ENCODE assay signal across 8 mouse cellular contexts in the genomic region with DNA sequence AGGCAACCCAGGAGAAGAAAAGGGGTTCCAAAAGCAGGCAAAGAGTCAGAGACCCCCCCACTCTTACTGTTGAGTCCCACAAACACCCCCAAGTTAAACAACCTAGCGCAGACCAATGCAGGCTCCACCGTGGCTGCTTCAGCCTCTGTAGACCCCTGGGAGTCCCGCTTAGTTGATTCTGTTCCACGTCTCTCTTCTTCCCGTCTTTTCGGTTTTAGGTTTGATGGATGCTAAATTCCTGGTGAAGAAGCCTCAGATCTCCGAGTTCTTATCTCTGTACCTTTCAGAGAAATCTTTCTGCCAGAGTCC. TPM values are rescaled to one million over a fixed set of nuclear protein-coding genes. Genes with fewer than 3 reads are reported as not detected.
DNase-seq lines count a peak whose midpoint lies in the region; ATAC-seq and TF ChIP-seq lines count a peak whose summit lies in the region.

No protein-coding gene starts in this region.

- TF ChIP-seq EP300 in heart, adult 2 months (IDR thresholded peaks at IDR 0.05; ENCODE audit: insufficient read depth, low read depth, low read length) = no peak

- peak; percentile 23 for ATAC-seq in CD4-positive, CD25-positive, alpha-beta regulatory T cell, adult 4 months
- peak; percentile 66; the same call in 1 of the 2 replicates for ATAC-seq in forebrain, embryonic 14.5 days
- ATAC-seq in liver, embryonic 15.5 days (ENCODE audit: insufficient read depth) = no peak

- no peaks in the 10 kb centered on the region for H3K36me3 ChIP-seq in heart, adult 2 months (ENCODE audit: control insufficient read depth, insufficient read depth, low read length)
- H3K36me3 ChIP-seq in forebrain, embryonic 14.5 days (ENCODE audit: control insufficient read depth, insufficient read depth, low read length) = no peaks in the 10 kb centered on the region
- no peaks in the 10 kb centered on the region for H3K36me3 ChIP-seq in liver, embryonic 15.5 days (replicated peaks)

- peak overlapping the region; percentile 36; the same call in 1 of the 2 replicates for H3K9ac ChIP-seq in heart, adult 2 months (ENCODE audit: low read depth, low read length)
- H3K9ac ChIP-seq in forebrain, embryonic 14.5 days (ENCODE audit: low read length) = peak overlapping the region; percentile 7; the same call in 1 of the 2 replicates
- no peak overlapping the region for H3K9ac ChIP-seq in liver, embryonic 15.5 days

- no peak for TF ChIP-seq CTCF in heart, adult 2 months (IDR thresholded peaks at IDR 0.05)

- peak overlapping the region; percentile 49 for H3K4me3 ChIP-seq in heart, adult 2 months
- H3K4me3 ChIP-seq in forebrain, embryonic 14.5 days (ENCODE audit: low read depth, low read length) = peak overlapping the region; percentile 20
- peak overlapping the region; percentile 29 for H3K4me3 ChIP-seq in liver, embryonic 15.5 days (replicated peaks)

- no peak for TF ChIP-seq POLR2A in heart, adult 2 months (IDR thresholded peaks at IDR 0.05; ENCODE audit: insufficient read depth, low read depth, low read length)

- intact Hi-C loops in heart, adult 2 months (cut with DNase I) = loop anchor here (2.0 kb wide), 1 partner anchor 51 kb away; no protein-coding TSS in a partner anchor

- 3% methylated on average over 7 of the region's 7 CpGs for WGBS in heart, adult 2 months
- WGBS in forebrain, embryonic 14.5 days = 3% methylated on average over 7 of the region's 7 CpGs
- WGBS in liver, embryonic 15.5 days (ENCODE audit: insufficient replicate concordance) = 2% methylated on average over 7 of the region's 7 CpGs

- H3K27ac ChIP-seq in heart, adult 2 months = peak overlapping the region; percentile 54
- H3K27ac ChIP-seq in forebrain, embryonic 14.5 days (ENCODE audit: low read depth, low read length) = no peak overlapping the region
- no peak overlapping the region for H3K27ac ChIP-seq in liver, embryonic 15.5 days (replicated peaks)

- no peaks in the 10 kb centered on the region for H3K79me2 ChIP-seq in heart, adult 2 months (replicated peaks; ENCODE audit: control insufficient read depth, insufficient read depth, low read length)

- H3K4me2 ChIP-seq in forebrain, embryonic 14.5 days (ENCODE audit: low read length) = peak overlapping the region; percentile 53
- peak overlapping the region; percentile 61 for H3K4me2 ChIP-seq in liver, embryonic 15.5 days

- no peaks in the 10 kb centered on the region for H3K27me3 ChIP-seq in heart, adult 2 months (ENCODE audit: control insufficient read depth, insufficient read depth, low read length)
- H3K27me3 ChIP-seq in forebrain, embryonic 14.5 days (replicated peaks; ENCODE audit: control insufficient read depth, insufficient read depth, low read length) = no peaks in the 10 kb centered on the region
- peaks cover 9% of the 10 kb centered on the region; the same call in 1 of the 2 replicates for H3K27me3 ChIP-seq in liver, embryonic 15.5 days

- H3K9me3 ChIP-seq in forebrain, embryonic 14.5 days (replicated peaks; ENCODE audit: control insufficient read depth, low read length) = no peaks in the 10 kb centered on the region
- H3K9me3 ChIP-seq in liver, embryonic 15.5 days (replicated peaks) = no peaks in the 10 kb centered on the region

- DNase-seq in heart, adult 2 months = no peak
- no peak for DNase-seq in heart, adult 11 months
- DNase-seq in forebrain, embryonic 14.5 days (ENCODE audit: low spot score) = no peak
- DNase-seq in right cerebral cortex, postnatal 4 days = no peak
- no peak for DNase-seq in urinary bladder, postnatal 10 days (ENCODE audit: low spot score)
- DNase-seq in gastrocnemius, postnatal 10 days = no peak

- H3K4me1 ChIP-seq in heart, adult 2 months (ENCODE audit: control insufficient read depth, insufficient read depth, low read length) = peaks cover 5% of the 10 kb centered on the region
- peaks cover 9% of the 10 kb centered on the region for H3K4me1 ChIP-seq in forebrain, embryonic 14.5 days (ENCODE audit: control insufficient read depth, insufficient read depth, low read length)
- peaks cover 18% of the 10 kb centered on the region for H3K4me1 ChIP-seq in liver, embryonic 15.5 days (replicated peaks)

RNA-seq across cellular contexts. Expression of a gene that starts 26.5 kb away (rescaled TPM):
- under 1 TPM; 0.08 to 0.20 TPM for total RNA-seq in heart, adult 2 months (2021)
- 0.20 and 0.29 TPM in 2 replicates for polyA plus RNA-seq in heart, adult 2 months (2012; rRNA removed)
- under 1 TPM; 0.19 to 0.22 TPM for polyA plus RNA-seq in CD4-positive, CD25-positive, alpha-beta regulatory T cell, adult 4 months (2017; shearing (Covaris generic))
- 3.6 and 5.0 TPM in 2 replicates for polyA plus RNA-seq in forebrain, embryonic 14.5 days (2014; fragmentation: Nextera tagmentation; extraction: Ambion mirVana)
- 0.10 and 0.20 TPM in 2 replicates for polyA plus RNA-seq in liver, embryonic 15.5 days (2015; fragmentation: Nextera tagmentation; extraction: Ambion mirVana)
- under 1 TPM; 0.14 to 0.29 TPM for total RNA-seq in gastrocnemius, postnatal 10 days (2021)

RNA-seq across cellular contexts. Expression of a gene that starts 52.3 kb away (rescaled TPM):
- total RNA-seq in heart, adult 2 months (2021) = 10 to 100 TPM; 58.3 to 61.7 TPM
- 25.4 and 42.8 TPM in 2 replicates for polyA plus RNA-seq in heart, adult 2 months (2012; rRNA removed)
- 10 to 100 TPM; 12.0 to 14.8 TPM for polyA plus RNA-seq in CD4-positive, CD25-positive, alpha-beta regulatory T cell, adult 4 months (2017; shearing (Covaris generic))
- 9.6 and 16.2 TPM in 2 replicates for polyA plus RNA-seq in forebrain, embryonic 14.5 days (2014; fragmentation: Nextera tagmentation; extraction: Ambion mirVana)
- 1.0 and 1.3 TPM in 2 replicates for polyA plus RNA-seq in liver, embryonic 15.5 days (2015; fragmentation: Nextera tagmentation; extraction: Ambion mirVana)
- total RNA-seq in gastrocnemius, postnatal 10 days (2021) = 10 to 100 TPM; 48.3 to 49.1 TPM
